Mouse (Mus musculus) adrenal gland, postnatal 36 days (tissue): Measurements from ENCODE around the gene Upk3bl. TPM values are rescaled to one million over a fixed set of nuclear protein-coding genes. Genes with fewer than 3 reads are reported as not detected.
A peak's percentile ranks its signal among the peaks of the same experiment; 100 is the strongest.
"Not testable (repeated sequence)": the region's sequence is repeated elsewhere in the genome, so short reads cannot be mapped to it uniquely, and the experiment has no call there.

Experiments used
- DNase-seq, 2 experiments: peaks; one replicate each; pipeline ENCODE4 v3.0.0; 2021; ENCODE audit warnings: mixed read lengths in 1 of 2
- total RNA-seq, 2 experiments: library from RNA; stranded (reverse); gene quantifications; 2 replicates each; pipeline ENCODE4 v1.2.3; 2021

Upk3bl gene
- total RNA-seq, 2 experiments from 2014 or later: not detected

DNA sequence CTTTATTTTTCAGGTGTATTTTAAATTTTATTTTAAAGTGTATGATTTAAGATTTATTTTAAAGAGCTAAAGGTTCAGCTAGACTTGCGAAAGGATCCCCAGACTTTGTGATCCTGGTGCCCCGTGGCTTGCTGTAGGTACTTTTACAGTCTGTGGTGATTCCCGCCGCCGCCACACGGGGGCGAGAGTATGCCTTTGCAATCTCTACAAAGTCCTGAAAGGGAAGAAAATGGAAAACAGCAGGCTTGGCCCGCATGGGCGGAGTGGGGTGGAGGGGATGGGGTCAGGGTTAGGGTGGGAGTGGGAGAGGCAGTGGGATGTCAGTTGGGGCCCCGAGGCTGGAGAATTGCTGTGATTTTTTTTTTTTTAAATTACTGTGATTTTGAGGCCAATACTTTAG is 8.3 kb upstream of the Upk3bl start:
- DNase-seq: peak; percentile 85 to 92

DNA sequence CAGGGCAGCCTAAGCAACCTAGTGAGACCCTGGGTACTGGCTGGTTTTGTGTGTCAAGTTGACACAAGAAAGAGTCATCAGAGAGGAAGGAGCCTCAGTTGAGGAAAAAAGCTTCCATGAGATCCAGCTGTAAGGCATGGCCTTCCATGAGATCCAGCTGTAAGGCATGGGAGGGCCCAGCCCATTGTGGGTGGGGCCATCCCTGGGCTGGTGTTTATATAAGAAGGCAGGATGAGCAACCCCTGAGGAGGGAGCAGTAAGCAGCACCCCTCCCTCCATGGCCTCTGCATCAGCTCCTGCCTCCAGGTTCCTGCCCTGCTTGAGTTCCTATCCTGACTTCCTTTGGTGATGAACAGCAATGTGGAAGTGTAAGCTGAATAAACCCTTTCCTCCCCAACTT is 5.8 kb upstream of the Upk3bl start:
- DNase-seq: not testable (repeated sequence)

DNA sequence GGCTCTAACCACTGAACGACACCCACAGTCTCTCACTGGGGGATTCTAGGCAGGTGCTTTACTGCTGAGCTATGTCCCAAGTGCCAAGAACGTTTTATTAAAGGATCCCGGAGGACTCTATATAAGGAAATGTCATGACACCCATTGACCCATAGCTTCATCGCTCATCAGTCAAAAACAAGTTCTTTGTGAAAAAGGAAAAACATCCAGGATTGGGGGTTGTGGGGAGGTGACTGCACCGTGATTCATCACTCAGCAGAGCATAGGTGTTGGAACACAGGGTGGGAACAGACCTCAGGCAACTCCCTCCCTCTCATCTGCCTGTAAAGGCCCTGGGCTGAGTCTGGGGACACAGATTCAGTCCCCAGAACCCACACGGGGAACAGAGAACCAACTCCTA is 4.4 kb upstream of the Upk3bl start:
- DNase-seq: peak; percentile 18 to 30

DNA sequence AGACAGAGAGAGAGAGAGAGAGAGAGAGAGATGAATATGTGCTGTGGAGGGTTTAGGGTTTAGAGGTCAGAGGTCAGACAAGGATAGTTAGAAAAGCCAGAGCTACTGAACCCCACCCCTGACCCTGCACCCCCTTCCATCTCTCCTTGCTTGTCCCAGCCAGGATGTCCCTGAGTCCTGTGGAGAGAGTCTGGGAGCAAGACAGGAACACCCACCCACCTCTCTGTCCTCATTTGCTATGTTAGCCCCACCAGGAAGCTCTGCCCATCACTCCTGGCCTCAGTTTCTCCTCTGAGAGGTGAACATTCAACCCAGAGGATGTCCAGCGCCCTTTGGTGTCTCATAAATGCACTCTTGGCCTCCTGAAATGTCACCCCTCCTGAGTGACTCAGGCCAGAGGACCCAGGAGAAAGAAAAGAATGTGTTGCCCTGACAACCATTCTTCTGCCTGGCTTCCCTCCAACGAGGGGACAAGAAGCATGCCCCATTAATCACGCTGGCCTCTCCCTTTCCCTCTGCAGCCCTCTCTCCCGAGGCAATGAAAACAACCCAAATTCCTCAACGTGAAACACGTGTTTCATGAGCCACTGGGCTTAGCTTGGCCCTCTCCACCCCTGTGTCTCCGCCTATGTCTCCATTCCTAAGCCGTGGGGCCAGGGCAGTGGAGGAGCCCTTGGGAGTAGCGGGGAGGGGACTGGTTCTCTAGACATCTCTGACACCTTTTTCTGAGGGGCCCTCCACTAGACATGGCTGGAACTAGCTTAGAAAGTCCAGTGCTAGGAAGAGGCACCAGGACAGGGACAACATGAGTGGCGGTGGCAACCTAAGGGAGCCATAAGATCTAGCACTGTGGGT is 2.8 kb upstream of the Upk3bl start:
- DNase-seq: peak; percentile 83 to 85

DNA sequence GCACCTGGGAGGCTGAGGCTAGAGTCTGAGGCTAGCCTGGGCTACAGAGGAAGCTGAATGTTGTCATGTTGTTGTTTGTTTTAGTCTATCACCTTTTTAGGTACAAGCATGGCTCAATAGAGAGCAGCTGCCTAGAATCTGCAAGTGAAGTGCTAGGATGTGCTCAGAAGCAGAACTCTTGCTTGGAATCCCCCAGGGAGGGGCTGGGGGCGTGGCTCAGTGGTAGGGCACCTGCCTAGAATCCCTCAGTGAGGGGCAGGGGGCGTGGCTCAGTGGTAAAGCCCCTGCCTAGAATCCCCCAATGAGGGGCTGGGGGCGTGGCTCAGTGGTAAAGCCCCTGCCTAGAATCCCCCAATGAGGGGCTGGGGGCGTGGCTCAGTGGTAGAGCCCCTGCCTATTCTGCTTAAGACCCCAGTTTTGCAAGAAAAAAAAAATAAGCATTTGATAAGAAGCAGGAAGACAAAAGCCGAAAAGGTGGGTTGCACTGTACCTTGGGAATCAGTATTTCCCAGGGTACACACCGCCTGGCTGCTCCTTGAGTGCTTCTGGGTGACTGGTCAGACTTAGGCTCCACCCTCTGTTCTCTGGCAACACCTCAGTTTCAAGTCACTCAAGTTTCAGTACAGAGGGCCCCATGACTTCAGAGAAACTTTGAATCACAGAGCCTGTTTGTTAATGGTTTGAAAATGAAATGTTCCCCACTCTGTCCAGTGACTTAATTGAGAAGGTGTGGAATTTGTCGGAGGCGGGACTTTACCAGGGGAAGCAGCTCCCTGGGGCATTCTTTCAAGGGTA is 1.2 kb upstream of the Upk3bl start:
- peak in 1 of 2 experiments; percentile 46 for DNase-seq

DNA sequence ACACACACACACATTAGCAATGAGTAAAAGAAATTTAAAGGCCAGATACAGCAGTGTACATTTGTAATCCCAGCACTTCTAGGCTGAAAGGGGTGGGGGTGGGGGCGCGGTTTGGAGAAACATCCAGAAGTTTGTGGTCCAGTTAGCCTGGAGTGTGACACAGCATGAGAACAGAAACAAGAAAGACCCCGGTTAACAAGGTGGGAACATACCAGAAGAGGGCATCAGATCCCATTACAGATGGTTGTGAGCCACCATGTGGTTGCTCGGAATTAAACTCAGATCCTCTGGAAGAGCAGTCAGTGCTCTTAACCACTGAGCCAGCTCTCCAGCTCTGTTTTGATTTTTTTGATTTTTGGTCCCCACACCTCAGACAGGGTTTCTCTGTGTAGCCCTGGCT is 1.8 kb downstream of the Upk3bl start:
- no peak for DNase-seq

DNA sequence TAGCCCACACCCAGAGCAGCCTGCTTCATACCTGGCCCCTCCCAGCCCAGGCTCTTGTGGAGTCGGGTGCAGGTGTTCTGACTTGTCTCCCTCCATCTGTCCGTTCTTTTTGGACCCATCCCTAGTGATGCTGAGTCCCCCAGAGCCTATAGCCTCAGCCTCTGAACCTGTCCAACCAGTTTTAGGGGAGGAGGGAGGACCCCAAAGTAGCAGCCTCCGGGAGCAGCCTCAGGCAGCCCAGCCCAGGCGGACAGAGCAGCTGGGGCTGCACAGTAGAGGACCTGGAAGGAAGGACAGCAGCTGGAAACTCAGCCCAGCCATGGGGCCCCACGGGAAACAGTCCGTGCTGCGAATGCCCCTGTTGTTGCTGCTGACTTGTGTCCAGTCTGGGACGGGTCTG is 2.8 kb downstream of the Upk3bl start:
- DNase-seq: no peak

DNA sequence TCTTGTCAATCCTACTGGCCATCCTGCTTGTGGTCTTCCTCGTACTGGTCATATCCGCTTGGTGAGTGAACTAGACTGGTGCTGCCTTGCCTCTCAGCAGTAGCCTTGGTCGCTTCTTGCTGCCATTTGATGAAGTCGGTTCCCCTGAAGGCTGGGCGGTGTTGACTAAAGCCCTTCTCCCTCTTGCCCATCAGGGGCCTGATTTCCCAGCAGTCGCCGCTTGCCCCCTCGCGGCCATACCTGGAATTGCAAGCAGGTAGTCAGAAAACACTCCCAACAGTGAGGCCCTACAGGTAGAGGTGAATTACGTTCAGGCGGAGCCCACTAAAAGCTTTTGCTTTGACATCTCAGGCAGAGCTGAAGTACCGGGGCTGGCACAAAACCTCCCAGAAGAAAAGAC is 7.3 kb downstream of the Upk3bl start:
- DNase-seq: peak; percentile 81 to 87

DNA sequence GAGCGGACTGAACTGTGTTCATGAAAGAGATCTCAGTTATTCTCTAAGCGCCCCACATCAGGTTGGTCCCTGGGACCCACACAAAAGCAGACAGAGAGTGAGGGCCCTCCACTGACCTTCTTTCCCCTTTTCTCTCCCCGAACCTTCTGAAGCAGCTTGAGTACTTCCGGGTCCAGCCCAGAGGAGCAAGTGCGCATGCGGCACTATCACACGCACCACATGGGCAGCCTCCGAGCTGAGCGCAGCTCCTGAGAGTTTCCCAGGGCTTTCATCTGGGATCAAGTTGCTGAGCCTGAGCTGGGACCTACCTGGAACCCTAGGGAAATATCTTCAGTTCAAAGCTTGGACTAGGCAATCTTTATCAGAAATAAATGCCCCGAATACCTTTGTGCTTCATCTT is 9.6 kb downstream of the Upk3bl start:
- no peak for DNase-seq

DNA sequence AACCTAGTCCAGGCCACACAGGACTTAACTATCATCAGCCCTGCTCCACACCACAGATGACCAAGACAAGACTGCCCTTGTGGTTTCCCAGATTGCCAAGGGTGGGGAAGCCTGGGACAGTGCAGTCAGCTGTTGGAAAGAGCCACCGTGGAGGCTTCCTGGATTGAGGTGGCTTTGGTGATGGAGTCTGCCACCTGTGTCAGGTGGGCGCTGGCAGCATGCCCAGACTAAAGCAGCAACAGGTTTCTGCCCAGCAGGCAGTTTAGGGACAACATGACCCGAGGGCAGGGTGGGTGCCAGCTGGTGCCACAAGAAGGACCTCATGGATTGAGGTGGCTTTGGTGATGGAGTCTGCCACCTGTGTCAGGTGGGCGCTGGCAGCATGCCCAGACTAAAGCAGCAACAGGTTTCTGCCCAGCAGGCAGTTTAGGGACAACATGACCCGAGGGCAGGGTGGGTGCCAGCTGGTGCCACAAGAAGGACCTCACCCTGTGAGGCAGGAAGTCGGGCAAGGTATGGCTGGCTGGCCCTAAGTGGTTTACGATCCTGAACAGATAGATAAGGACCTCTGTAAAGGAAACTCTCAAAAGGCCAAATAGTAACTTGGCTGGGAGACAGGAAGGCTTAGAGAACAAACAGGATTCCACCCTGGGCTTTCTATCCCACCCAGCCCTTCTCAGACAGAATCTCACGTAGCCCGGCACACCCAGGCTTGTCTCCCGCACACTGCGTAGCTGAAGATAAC is 12.3 kb downstream of the Upk3bl start:
- not testable (repeated sequence) for DNase-seq

DNA sequence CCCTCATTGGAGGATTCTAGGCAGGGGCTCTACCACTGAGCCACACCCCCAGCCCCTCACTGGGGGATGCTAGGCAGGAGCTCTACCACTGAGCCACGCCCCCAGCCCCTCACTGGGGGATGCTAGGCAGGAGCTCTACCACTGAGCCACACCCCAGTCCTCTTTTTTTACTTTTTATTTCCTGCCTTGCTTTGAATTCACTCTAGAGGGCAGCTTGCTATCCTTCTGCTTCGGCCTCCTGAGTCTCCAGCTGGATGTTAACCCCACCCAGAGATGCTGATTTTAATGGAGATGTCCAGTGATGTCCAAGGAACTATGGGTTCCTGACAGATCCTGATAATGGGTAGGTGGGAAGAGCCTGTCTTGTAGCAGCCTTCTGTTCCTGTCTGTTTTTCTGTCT is 15.1 kb downstream of the Upk3bl start:
- no peak for DNase-seq

DNA sequence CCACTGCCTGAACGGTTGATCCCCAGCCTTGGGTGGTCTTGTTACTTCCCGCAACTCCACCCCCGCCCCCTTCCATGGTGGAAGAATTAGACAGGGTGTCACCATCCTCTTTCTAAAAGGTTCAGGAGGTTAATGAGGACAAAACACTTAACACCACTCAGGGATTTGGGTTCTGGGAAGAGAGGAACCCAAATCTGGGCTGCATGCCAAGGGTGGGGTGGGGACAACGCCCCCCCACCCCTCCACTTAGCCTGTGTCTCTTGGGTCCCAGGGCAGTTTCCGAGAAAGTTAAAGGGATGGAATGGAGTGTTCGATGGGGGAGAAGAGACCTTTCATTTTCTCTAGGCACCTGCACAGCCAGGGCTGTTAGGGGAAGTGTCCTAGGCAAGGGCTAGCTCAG is 18.8 kb downstream of the Upk3bl start:
- no peak for DNase-seq

DNA sequence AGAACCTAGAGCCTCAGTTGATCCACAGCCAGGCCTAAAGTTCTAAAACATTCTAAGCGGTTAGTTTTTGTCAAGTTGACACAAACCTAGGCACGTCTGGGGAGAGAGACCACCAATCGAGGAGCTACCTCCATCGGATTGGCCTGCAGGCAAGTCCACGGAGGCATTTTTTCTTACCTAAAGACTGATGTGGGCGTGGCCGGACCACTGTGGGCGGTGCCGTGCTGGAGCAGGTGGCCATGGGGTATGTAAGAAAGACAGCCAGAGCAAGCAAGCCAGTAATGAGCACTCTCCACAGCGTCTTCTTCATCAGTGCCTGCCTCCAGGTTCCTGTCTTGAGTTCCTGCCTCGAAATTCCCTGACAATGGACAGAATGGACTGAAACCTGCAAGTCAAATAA is 19.2 kb downstream of the Upk3bl start:
- DNase-seq: no peak

DNA sequence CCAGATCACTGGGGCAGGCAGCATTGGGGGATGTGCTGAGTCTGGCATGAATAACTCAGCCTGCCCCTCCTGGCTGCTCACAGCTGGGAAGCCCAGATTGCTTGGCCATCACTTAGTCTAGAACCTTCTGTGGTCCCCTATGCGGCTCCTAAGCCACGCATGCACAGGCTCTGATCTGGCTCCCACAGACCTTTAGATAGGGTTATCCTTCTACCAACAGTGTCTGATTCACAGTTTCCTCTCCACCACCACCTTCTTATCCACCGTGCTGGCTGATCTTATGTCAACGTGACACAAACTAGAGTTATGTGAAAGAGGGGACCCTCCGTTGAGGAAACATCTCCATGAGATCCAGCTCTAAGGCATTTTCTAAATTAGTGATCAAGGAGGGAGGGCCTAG is 20.8 kb downstream of the Upk3bl start:
- no peak for DNase-seq

DNA sequence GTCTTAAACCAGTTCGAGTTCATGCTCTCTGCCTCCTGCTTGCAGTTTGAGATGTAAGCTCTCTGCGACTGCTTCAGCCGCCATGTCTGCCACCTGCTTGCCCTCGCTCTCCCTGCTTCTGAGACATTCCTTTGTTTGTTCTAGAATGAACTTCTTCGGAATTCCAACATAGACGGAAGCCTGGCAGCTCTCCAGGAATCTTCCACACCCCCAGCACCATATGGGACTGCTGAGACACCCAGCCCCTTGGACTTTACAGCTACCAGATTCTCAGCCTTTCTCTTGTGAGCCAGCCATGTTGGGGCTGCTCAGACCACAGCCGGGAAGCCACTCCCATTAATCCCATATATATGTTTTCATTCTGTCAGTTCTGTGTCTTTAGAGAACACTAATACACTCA is 22.0 kb downstream of the Upk3bl start:
- no peak for DNase-seq

DNA sequence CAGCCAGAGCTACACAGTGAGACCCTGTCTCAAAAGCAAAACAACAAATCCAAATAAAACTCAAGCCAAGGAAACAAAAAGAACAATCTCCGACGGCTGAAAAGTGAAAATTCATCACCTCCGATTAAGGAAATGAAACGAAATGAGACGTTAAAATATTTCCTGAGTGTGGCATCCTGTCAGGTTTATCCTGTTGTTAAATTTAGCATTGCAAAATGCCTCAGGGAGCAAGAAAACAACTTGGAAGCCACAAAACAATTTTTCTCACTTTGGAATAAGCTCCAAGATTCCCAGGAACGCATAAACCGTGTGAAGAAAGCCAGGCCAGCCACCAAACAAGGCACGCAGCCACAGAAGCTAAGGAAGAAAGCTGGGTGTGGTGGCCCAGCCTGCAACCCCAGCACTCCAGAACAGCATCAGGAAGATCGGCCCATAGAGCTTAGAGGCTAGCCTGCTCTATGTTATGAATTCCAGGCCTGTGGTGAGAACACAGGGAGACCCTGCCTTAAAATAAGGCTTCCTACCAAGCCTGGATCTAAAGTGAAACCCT is 22.8 kb downstream of the Upk3bl start:
- DNase-seq: no peak

DNA sequence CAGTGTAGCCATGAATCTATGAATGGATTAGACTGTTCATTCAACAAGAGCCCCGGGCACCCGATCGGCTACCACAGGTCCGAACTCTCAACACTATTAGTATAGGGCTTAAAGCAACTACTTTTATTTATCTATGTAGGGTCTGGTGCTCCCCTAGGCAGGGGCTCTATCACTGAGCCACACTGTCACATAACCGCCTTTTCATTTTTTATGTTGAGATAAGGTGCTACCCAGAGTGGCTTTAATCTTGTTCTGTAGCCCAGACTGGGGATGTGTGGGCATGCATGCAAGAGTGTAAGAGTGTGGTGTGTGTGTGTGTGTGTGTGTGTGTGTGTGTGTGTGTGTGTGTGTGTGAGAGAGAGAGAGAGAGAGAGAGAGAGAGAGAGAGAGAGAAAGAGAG is 23.8 kb downstream of the Upk3bl start:
- DNase-seq: no peak

DNA sequence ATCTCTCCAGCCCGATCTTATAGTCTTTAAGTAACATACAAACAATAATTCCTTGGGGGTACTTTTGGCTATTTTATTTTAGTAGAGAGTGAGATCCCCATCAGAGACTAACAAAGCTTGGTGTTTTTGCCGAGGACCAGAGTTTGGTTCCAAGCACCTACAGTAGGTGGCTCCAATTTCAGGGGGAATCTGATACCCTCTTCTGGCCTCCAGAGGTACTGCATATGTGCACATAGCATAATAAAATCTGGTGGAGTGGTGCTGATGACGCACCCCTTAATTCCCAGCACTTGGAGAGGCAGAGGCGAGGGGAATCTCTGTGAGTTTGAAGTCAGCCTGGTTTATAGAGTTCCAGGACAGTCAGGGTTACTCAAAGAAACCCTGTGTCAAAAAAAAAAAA is 28.1 kb downstream of the Upk3bl start:
- no peak for DNase-seq

DNA sequence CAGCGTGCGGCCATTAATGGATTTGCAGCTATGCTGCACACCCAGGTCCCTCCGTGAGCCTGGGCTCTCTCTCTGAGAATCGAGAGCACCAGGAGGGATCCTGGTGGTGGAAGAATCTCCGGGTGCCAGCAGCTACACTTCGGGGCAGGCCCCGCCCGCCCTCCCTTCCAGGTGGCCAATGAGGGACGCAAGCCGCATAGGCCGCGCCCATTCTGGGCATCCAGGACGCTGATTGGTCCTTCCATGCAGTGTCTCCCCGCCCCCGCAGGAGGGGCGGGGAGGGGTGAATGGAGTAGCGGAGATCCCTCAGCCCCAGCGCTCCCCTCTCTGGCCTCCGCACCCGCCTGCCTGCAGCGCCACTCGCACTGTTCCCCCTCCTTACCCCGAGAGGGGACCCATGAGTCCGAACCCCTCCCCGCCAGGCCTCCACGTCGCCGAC is 29.4 kb downstream of the Upk3bl start, which contains the start of gene Rasa4:
TSS of gene Rasa4 (plus strand) at position 248 of the 439 bp plus-strand sequence.
- DNase-seq: peak; percentile 94 to 95

DNA sequence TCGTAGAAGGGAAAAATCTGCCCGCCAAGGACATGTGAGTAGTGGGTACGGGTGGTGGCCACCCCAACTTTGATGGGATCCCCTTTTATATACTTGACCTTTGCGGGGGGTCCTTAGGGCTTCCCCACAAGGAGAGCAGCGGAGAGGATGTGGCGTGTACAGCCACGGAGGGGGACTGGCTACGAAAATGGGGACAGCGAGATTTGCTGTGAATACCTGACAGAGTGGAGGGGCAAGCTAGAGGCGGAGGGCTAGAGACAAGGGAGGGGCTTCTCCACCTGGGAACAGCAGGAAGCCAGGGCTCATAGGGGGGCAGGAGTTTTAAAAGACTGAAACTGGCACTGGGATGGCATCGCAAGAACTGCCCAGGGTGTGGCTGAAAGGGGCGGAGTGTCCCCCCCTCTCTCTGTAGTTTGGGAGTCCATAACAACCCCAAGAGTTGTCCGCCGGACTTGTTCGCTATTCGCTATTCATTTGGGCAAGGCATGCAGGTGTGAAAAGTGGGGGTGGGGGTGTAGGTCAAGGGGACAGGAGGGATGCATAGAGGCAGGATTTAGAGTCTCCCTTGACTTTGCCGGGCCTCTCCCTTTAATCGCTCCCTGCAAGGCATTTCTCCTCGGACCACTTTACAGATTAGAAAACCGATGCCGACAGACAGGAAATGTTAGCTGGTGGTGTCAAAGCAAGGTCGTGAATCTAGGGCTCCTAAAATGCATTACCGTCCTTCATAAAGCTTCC is 30.0 kb downstream of the Upk3bl start:
- peak; percentile 26 to 54 for DNase-seq

DNA sequence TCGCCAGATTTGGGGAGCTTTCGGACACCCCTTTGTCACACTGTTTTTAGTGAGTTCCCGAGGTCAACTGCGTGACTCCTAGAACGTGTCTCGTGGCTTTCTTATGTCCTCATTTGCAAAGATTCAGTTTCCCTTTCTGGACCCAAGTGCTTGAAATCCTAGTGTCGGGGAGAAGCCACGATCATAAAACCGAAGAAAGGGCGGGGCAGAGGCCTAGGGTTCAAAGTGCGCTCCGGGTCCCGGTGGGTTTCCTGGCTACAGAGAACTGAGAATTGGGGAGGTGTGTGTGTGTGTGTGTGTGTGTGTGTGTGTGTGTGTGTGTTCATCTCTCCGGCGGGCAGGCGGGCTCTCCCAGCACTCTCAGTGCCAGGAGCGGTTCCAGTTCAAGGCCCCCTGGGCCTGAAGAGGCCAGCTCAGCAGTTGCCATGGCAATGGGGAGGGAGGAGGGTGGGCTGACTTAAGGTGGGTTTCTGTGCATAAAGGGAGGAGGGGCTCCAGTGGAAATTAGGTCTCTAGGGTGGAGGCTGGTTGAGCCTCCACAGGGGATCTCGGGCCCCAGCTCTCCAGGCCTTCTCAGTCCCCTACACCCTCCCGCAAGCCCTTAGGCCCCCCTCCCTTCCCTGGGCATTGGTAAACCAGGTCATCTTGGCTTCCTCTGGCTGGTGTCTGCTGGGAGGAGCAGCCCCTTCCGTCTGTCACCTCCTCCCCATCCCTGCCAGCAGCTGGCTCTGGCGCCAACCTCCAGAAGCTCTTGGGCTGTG is 30.8 kb downstream of the Upk3bl start:
- peak; percentile 76 to 83 for DNase-seq
